Mouse (Mus musculus) erythroblast, embryonic 14.5 days (primary cell): Measurements from ENCODE around the gene E2f3.

Experiments
- GATA1 ChIP-seq: IDR thresholded peaks from 2 replicates; pipeline ENCODE4 v1.6.1; 2012; ENCODE audit warnings: low read length, inconsistent platforms, mixed read lengths
- TAL1 ChIP-seq: IDR thresholded peaks from 3 replicates; pipeline ENCODE4 v1.6.1; 2012; ENCODE audit warnings: low read length, inconsistent platforms, mixed read lengths

DNA sequence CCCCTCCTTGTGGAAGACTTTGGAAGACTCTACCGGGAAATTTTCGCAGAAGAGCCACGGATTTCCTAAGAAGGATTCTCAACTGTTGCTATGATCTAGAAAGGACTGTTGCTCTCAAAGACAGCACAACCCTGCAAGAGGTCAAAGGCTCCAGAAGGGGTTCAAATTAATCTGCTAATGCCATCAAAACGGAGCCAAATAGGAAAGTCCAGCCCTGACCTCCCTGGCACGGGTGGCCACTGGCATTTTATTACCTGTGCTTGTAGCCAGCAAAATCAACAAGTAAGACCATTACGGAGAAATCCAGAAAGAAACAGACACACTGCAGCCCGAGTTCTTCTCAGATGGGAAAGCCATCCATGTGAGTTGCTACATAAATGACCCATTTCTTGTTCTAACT is 45.8 kb downstream of the E2f3 start:
- TF ChIP-seq GATA1 (no peak), TAL1 (no peak)
